Mouse (Mus musculus) heart, postnatal 0 days (tissue): ENCODE results near the gene Akap8. TPM values are rescaled to one million over a fixed set of nuclear protein-coding genes. Genes with fewer than 3 reads are reported as not detected.

Experiments used
- ATAC-seq: fragments of 200-750 bp; cut with Nextera tagmentation; 2 replicates; pipeline ENCODE4 v1.8.0; 2017; ENCODE audit warnings: low read depth, moderate number of reproducible peaks, moderate library complexity; ENCODE audit not compliant: insufficient read depth
- DNase-seq: peaks from one replicate; pipeline ENCODE4 v3.0.0-alpha.2; 2016; ENCODE audit warnings: low spot score
- H3K27ac ChIP-seq: fragments of 300-500 bp; sonication (generic); 2 replicates; pipeline ENCODE4 v1.5.1; 2014; ENCODE audit warnings: low read depth, mild to moderate bottlenecking
- H3K27me3 ChIP-seq: fragments of 300-500 bp; sonication (generic); 2 replicates; pipeline ENCODE4 v1.6.1; 2014; ENCODE audit warnings: low read length, mixed read lengths; ENCODE audit not compliant: control insufficient read depth, insufficient read depth
- H3K36me3 ChIP-seq: fragments of 300-500 bp; sonication (generic); replicated peaks from 2 replicates; pipeline ENCODE4 v1.6.1; 2014; ENCODE audit warnings: low read length, mixed read lengths; ENCODE audit not compliant: control insufficient read depth, insufficient read depth
- H3K4me1 ChIP-seq: fragments of 300-500 bp; sonication (generic); 2 replicates; pipeline ENCODE4 v1.6.1; 2014; ENCODE audit warnings: antibody characterized with exemption; ENCODE audit not compliant: control insufficient read depth, insufficient read depth
- H3K4me2 ChIP-seq: fragments of 300-500 bp; sonication (generic); 2 replicates; pipeline ENCODE4 v1.6.1; 2014; ENCODE audit warnings: low read depth, mild to moderate bottlenecking, low read length, moderate library complexity
- H3K4me3 ChIP-seq: fragments of 300-500 bp; sonication (generic); 2 replicates; pipeline ENCODE4 v1.5.1; 2014; ENCODE audit warnings: low read depth, low read length
- H3K9ac ChIP-seq: fragments of 300-500 bp; sonication (generic); replicated peaks from 2 replicates; pipeline ENCODE4 v1.6.1; 2014; ENCODE audit warnings: low read depth, low read length, mixed read lengths
- H3K9me3 ChIP-seq: fragments of 300-500 bp; sonication (generic); replicated peaks from 2 replicates; pipeline ENCODE4 v1.6.1; 2016; ENCODE audit warnings: low read length; ENCODE audit not compliant: control insufficient read depth
- CTCF ChIP-seq: IDR thresholded peaks from 2 replicates; pipeline ENCODE4 v1.5.1; 2016; ENCODE audit warnings: antibody characterized with exemption, control low read depth, low read depth
- EP300 ChIP-seq: IDR thresholded peaks from 2 replicates; pipeline ENCODE4 v1.6.1; 2016; ENCODE audit warnings: antibody characterized with exemption, low read depth
- WGBS: fragments of 180-500 bp; shearing (Covaris S2); extraction: QIAGEN DNeasy Blood & Tissue Kit; methylation state at CpG from one replicate; pipeline ENCODE4 v1.1.7; 2014; 5-methylcytosine and 5-hydroxymethylcytosine counted together
- polyA plus RNA-seq: library from polyadenylated mRNA; unstranded; fragments of >200 nt; fragmentation: Nextera tagmentation; extraction: Ambion mirVana; gene quantifications from 2 replicates; pipeline ENCODE4 v1.2.1, GENCODE M21; 2015
- total RNA-seq: library from RNA; depleted of rRNA; stranded (reverse); fragments of >200 nt; gene quantifications from 2 replicates; pipeline ENCODE4 v1.2.3, GENCODE M21; 2014; ENCODE audit warnings: low replicate concordance

Gene Akap8
- total and polyA plus RNA-seq, 2 experiments from 2014 or later, result 40.2 to 110 TPM

- H3K9ac ChIP-seq, result peak overlapping the region; percentile 92
- peak overlapping the region; percentile 98 for H3K27ac ChIP-seq
- ATAC-seq, result peak; percentile 66
- no peaks in the 10 kb centered on the region for H3K9me3 ChIP-seq
- H3K4me1 ChIP-seq, result peaks cover 23% of the 10 kb centered on the region
- 1% methylated on average over 26 of the region's 41 CpGs for WGBS
- no peaks in the 10 kb centered on the region for H3K27me3 ChIP-seq
- DNase-seq, result peak; percentile 63
- no peak for TF ChIP-seq CTCF
- TF ChIP-seq EP300, result no peak
- H3K4me2 ChIP-seq, result peak overlapping the region; percentile 80
- no peaks in the 10 kb centered on the region for H3K36me3 ChIP-seq
- H3K4me3 ChIP-seq, result peak overlapping the region; percentile 82
These were observed 37.2 kb downstream of the Akap8 start for GRCm38 (mm10) chr17:32283771-32284221.

DNA sequence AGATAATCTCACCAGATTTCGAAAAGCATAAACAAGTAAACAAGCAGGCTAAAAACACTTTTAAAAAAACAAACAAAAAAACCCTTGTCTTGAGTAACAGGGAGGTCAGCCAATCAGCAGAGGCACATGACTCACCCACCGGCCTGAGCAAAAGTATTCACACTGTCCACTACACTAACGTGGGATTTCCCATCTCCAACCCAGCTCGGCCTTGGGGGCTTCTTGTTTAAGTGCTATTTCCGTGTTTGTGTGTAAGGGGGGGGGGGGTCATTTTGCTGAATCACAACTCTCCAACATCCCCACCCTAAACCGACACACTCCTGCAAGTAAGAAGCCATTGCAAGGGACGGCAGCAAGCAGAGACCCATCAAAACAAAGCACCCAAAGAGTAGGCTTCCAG is 37.7 kb downstream of the Akap8 start:
- H3K36me3 ChIP-seq, result no peaks in the 10 kb centered on the region
- peak overlapping the region; percentile 82 for H3K4me3 ChIP-seq
- no peak for TF ChIP-seq CTCF
- no peak for TF ChIP-seq EP300
- H3K9ac ChIP-seq, result peak overlapping the region; percentile 92
- H3K27ac ChIP-seq, result peak overlapping the region; percentile 98
- H3K27me3 ChIP-seq, result no peaks in the 10 kb centered on the region
- peak overlapping the region; percentile 80 for H3K4me2 ChIP-seq
- 5% methylated on average over 7 of the region's 7 CpGs for WGBS
- ATAC-seq, result no peak
- peaks cover 23% of the 10 kb centered on the region for H3K4me1 ChIP-seq
- H3K9me3 ChIP-seq, result no peaks in the 10 kb centered on the region
- peak; percentile 45 for DNase-seq

- H3K9me3 ChIP-seq, result no peaks in the 10 kb centered on the region
- no peaks in the 10 kb centered on the region for H3K27me3 ChIP-seq
- no peak for ATAC-seq
- WGBS, result 59% methylated on average over 4 of the region's 4 CpGs
- TF ChIP-seq CTCF (no peak), EP300 (no peak)
- no peak overlapping the region for H3K9ac ChIP-seq
- H3K4me2 ChIP-seq, result peak overlapping the region; percentile 7; the same call in 1 of the 2 replicates
- DNase-seq, result no peak
- H3K4me1 ChIP-seq, result peaks cover 23% of the 10 kb centered on the region
- H3K4me3 ChIP-seq, result no peak overlapping the region
- peak overlapping the region; percentile 8; the same call in 1 of the 2 replicates for H3K27ac ChIP-seq
- no peaks in the 10 kb centered on the region for H3K36me3 ChIP-seq
These were observed 39.3 kb downstream of the Akap8 start for GRCm38 (mm10) chr17:32281611-32282310.

DNA sequence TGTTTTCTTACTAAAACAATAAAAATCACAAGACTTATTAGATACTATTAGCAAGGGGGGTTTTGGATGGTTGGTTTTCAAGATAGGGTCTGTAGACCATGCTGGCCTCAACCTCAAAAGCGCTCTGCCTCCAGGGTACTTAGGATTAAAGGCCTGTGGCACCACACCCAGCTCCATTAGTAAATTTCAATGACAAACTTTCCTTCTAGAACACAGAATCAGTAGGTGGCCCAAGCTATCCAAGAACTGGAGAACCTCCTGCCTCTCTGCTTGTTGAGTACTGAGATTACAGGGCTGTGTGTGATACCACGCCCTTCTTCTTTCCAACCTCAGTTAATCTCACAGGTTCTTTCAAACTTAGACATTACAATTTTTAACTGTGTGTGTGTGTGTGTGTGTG is 39.9 kb downstream of the Akap8 start:
- no peaks in the 10 kb centered on the region for H3K36me3 ChIP-seq
- no peak for ATAC-seq
- H3K9me3 ChIP-seq, result no peaks in the 10 kb centered on the region
- H3K4me2 ChIP-seq, result no peak overlapping the region
- no peak overlapping the region for H3K9ac ChIP-seq
- no peak for DNase-seq
- no peak overlapping the region for H3K4me3 ChIP-seq
- TF ChIP-seq CTCF (no peak), EP300 (no peak)
- WGBS, result 78% methylated on average over 2 of the region's 2 CpGs
- H3K27ac ChIP-seq, result peak overlapping the region; percentile 8; the same call in 1 of the 2 replicates
- H3K4me1 ChIP-seq, result peaks cover 28% of the 10 kb centered on the region
- no peaks in the 10 kb centered on the region for H3K27me3 ChIP-seq

DNA sequence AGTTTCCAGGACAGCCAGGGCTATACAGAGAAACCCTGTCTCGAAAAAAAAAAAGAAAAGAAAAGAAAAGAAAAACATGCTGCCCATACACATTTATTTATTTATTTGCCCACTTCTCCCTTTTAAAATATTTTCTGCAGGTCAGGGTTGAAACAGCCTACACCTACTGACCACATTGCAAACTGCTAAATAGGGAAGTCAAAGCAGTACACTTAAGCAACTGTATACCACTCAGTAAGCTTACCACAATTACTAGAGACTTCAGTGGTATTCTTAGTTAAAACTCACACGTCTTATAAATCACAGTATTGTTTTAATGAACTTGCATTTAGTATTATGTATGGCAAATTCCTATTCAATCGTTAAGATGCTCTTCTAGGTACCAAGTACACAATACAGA is 40.5 kb downstream of the Akap8 start:
- Histone ChIP-seq H3K4me3 (no peak overlapping the region), H3K9ac (no peak overlapping the region), H3K27ac (no peak overlapping the region), H3K36me3 (no peaks in the 10 kb centered on the region), H3K27me3 (no peaks in the 10 kb centered on the region), H3K9me3 (no peaks in the 10 kb centered on the region), H3K4me1 (peaks cover 32% of the 10 kb centered on the region), H3K4me2 (no peak overlapping the region)
- ATAC-seq (no peak), DNase-seq (no peak)
- no peak for TF ChIP-seq EP300
- no peak for TF ChIP-seq CTCF
- 77% methylated on average over 3 of the region's 3 CpGs for WGBS

DNA sequence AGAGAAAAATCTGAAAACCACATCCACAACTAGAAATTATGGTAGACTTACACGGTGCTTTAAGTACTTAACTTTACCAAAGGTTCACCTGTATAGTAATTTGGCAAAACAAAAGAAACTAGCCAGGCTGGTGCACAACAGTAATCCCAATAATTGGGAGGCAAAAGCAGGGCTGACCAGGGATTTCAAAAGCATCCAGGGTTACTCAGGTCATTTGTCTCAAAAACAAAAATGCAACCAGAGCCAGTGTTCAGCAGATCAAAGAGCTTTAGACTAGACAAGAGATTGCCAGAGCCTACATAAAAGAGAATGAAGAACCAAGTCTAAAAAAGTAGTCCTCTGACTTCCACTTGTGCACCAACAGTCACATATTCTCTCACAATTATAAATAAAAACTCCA is 43.8 kb downstream of the Akap8 start:
- no peak overlapping the region for H3K4me2 ChIP-seq
- no peaks in the 10 kb centered on the region for H3K9me3 ChIP-seq
- ATAC-seq, result no peak
- no peaks in the 10 kb centered on the region for H3K27me3 ChIP-seq
- TF ChIP-seq EP300 (no peak), CTCF (no peak)
- H3K9ac ChIP-seq, result no peak overlapping the region
- H3K27ac ChIP-seq, result no peak overlapping the region
- no peak for DNase-seq
- WGBS, result 86% methylated on average over 1 of the region's 1 CpGs
- peaks cover 28% of the 10 kb centered on the region for H3K4me1 ChIP-seq
- H3K36me3 ChIP-seq, result no peaks in the 10 kb centered on the region
- no peak overlapping the region for H3K4me3 ChIP-seq
